Mouse (Mus musculus): ENCODE results near the gene Ier3. TPM values are rescaled to one million over a fixed set of nuclear protein-coding genes. Genes with fewer than 3 reads are reported as not detected.
A peak's percentile ranks its signal among the peaks of the same experiment; 100 is the strongest.

The Ier3 gene
- 12.7 and 26.3 TPM in 2 replicates for total RNA-seq (2021)
- long read RNA-seq, experiment 1, transcript Ier3-201 (2 exons, 1,131 nt), result major isoform, 5 of 5 reads
- long read RNA-seq, experiment 1, partial matches to known transcripts, result 0 of 5 reads
- long read RNA-seq, experiment 1, other reads (novel, unspliced or antisense), result 0 of 5 reads
- long read RNA-seq, experiment 2, transcript Ier3-201 (2 exons, 1,131 nt), result major isoform, 9 of 13 reads
- long read RNA-seq, experiment 2, partial matches to known transcripts, result 4 of 13 reads
- long read RNA-seq, experiment 2, other reads (novel, unspliced or antisense), result 0 of 13 reads

- DNase-seq, result peak; percentile 91
These were observed at the start of gene Ier3 for GRCm38 (mm10) chr17:35821439-35822430. Gene Ier3 (plus strand): TSS chr17:35821684.

GRCm38 (mm10) chr17:35776811-35777609 lies 44.5 kb upstream of the Ier3 start:
- DNase-seq, result peak; percentile 81

GRCm38 (mm10) chr17:35778965-35779364 lies 42.5 kb upstream of the Ier3 start:
- no peak for DNase-seq

- DNase-seq, result no peak
These were observed 41.8 kb upstream of the Ier3 start for GRCm38 (mm10) chr17:35779466-35780205.

GRCm38 (mm10) chr17:35780362-35780761 lies 41.1 kb upstream of the Ier3 start:
- DNase-seq, result no peak

- no peak for DNase-seq
These were observed 39.1 kb upstream of the Ier3 start for GRCm38 (mm10) chr17:35782398-35782797.

GRCm38 (mm10) chr17:35782924-35783323 lies 38.6 kb upstream of the Ier3 start:
- DNase-seq, result no peak

GRCm38 (mm10) chr17:35783944-35784343 lies 37.5 kb upstream of the Ier3 start:
- DNase-seq, result peak; percentile 26

- no peak for DNase-seq
These were observed 36.3 kb upstream of the Ier3 start for GRCm38 (mm10) chr17:35785140-35785539.

GRCm38 (mm10) chr17:35787493-35787892 lies 34.0 kb upstream of the Ier3 start:
- no peak for DNase-seq

GRCm38 (mm10) chr17:35788025-35788424 lies 33.5 kb upstream of the Ier3 start:
- no peak for DNase-seq

- no peak for DNase-seq
These were observed 30.6 kb upstream of the Ier3 start for GRCm38 (mm10) chr17:35790933-35791332.

- DNase-seq, result no peak
These were observed 28.6 kb upstream of the Ier3 start for GRCm38 (mm10) chr17:35792837-35793236.

- no peak for DNase-seq
These were observed 26.4 kb upstream of the Ier3 start for GRCm38 (mm10) chr17:35795099-35795498.

- DNase-seq, result no peak
These were observed 25.8 kb upstream of the Ier3 start for GRCm38 (mm10) chr17:35795656-35796055.

GRCm38 (mm10) chr17:35796835-35797234 lies 24.6 kb upstream of the Ier3 start:
- no peak for DNase-seq

- DNase-seq, result no peak
These were observed 20.6 kb upstream of the Ier3 start for GRCm38 (mm10) chr17:35800905-35801304.

GRCm38 (mm10) chr17:35803020-35803419 lies 18.5 kb upstream of the Ier3 start:
- DNase-seq, result no peak

- no peak for DNase-seq
These were observed 17.6 kb upstream of the Ier3 start for GRCm38 (mm10) chr17:35803858-35804399.

- peak; percentile 74 for DNase-seq
These were observed 13.4 kb upstream of the Ier3 start for GRCm38 (mm10) chr17:35808073-35808472.

GRCm38 (mm10) chr17:35809395-35809794 lies 12.1 kb upstream of the Ier3 start:
- DNase-seq, result no peak

Data from adrenal gland, postnatal 14 days (tissue).